Mouse (Mus musculus): Measurements from ENCODE around the gene Mbnl2. TPM values are rescaled to one million over a fixed set of nuclear protein-coding genes. Genes with fewer than 3 reads are reported as not detected.
"Not testable (repeated sequence)": the region's sequence is repeated elsewhere in the genome, so short reads cannot be mapped to it uniquely, and the experiment has no call there.

Gene Mbnl2
- total and polyA plus RNA-seq, 3 experiments, result 5.6 to 8.6 TPM; not detected in 1

GRCm38 (mm10) chr14:120355742-120356440 lies 80.4 kb downstream of the Mbnl2 start:
- no peak for DNase-seq (ENCODE audit: low read depth, low spot score)
- no peaks in the 10 kb centered on the region for H3K9me3 ChIP-seq (replicated peaks; ENCODE audit: insufficient read depth, low read length)
- no peak overlapping the region for H3K9ac ChIP-seq (ENCODE audit: control insufficient read depth, low read depth, low read length, poor library complexity, severe bottlenecking)
- no peaks in the 10 kb centered on the region for H3K79me2 ChIP-seq (ENCODE audit: control insufficient read depth, insufficient read depth, low read length, poor library complexity)
- no peaks in the 10 kb centered on the region for H3K27me3 ChIP-seq (ENCODE audit: control insufficient read depth in 1 of 2, insufficient read depth in 2 of 2, low read length in 2 of 2)
- no peak overlapping the region for H3K27ac ChIP-seq (ENCODE audit: control insufficient read depth, low read depth, low read length)
- no peak overlapping the region for H3K4me3 ChIP-seq (ENCODE audit: control insufficient read depth in 1 of 2, insufficient read depth in 1 of 2, low read depth in 2 of 2, low read length in 2 of 2)
- TF ChIP-seq UBTF (IDR thresholded peaks at IDR 0.05; ENCODE audit: borderline replicate concordance, insufficient read depth, low read depth, low read length), result no peak
- TF ChIP-seq CHD2 (IDR thresholded peaks at IDR 0.05; ENCODE audit: low read length), result no peak
- TF ChIP-seq CTCF (IDR thresholded peaks at IDR 0.05 in 2 of 3, conservative IDR thresholded peaks at IDR 0.05 in 1 of 3; ENCODE audit: control insufficient read depth in 1 of 3, insufficient read depth in 1 of 3, low read depth in 2 of 3, low read length in 3 of 3, poor library complexity in 1 of 3, severe bottlenecking in 1 of 3), result no peak
- no peak for TF ChIP-seq E2F4 (IDR thresholded peaks at IDR 0.05; ENCODE audit: borderline replicate concordance, low read depth, low read length)
- no peak for TF ChIP-seq MAZ (IDR thresholded peaks at IDR 0.05; ENCODE audit: low read depth, low read length)
- no peak for TF ChIP-seq ZNF384 (IDR thresholded peaks at IDR 0.05; ENCODE audit: low read depth, low read length)
- TF ChIP-seq BHLHE40 (IDR thresholded peaks at IDR 0.05; ENCODE audit: borderline replicate concordance, low read depth, low read length), result no peak
- TF ChIP-seq ELF1 (IDR thresholded peaks at IDR 0.05; ENCODE audit: low read depth, low read length), result no peak
- H3K4me1 ChIP-seq (ENCODE audit: control insufficient read depth in 1 of 2, insufficient read depth in 2 of 2, low read length in 2 of 2), result no peaks in the 10 kb centered on the region
- no peaks in the 10 kb centered on the region for H3K36me3 ChIP-seq (ENCODE audit: control insufficient read depth in 1 of 2, insufficient read depth in 2 of 2, low read length in 2 of 2)

GRCm38 (mm10) chr14:120357321-120358070 lies 82.0 kb downstream of the Mbnl2 start:
- Histone ChIP-seq H3K4me3 (ENCODE audit: control insufficient read depth in 1 of 2, insufficient read depth in 1 of 2, low read depth in 2 of 2, low read length in 2 of 2) (no peak overlapping the region), H3K36me3 (ENCODE audit: control insufficient read depth in 1 of 2, insufficient read depth in 2 of 2, low read length in 2 of 2) (no peaks in the 10 kb centered on the region), H3K79me2 (ENCODE audit: control insufficient read depth, insufficient read depth, low read length, poor library complexity) (no peaks in the 10 kb centered on the region), H3K9me3 (replicated peaks; ENCODE audit: insufficient read depth, low read length) (no peaks in the 10 kb centered on the region), H3K27ac (ENCODE audit: control insufficient read depth, low read depth, low read length) (no peak overlapping the region), H3K4me1 (ENCODE audit: control insufficient read depth in 1 of 2, insufficient read depth in 2 of 2, low read length in 2 of 2) (no peaks in the 10 kb centered on the region), H3K27me3 (ENCODE audit: control insufficient read depth in 1 of 2, insufficient read depth in 2 of 2, low read length in 2 of 2) (no peaks in the 10 kb centered on the region), H3K9ac (ENCODE audit: control insufficient read depth, low read depth, low read length, poor library complexity, severe bottlenecking) (no peak overlapping the region)
- TF ChIP-seq ZMIZ1 (IDR thresholded peaks at IDR 0.05; ENCODE audit: low read depth, low read length) (no peak), EP300 (IDR thresholded peaks at IDR 0.05; ENCODE audit: low read depth in 1 of 2, low read length in 2 of 2) (no peak), ZNF384 (IDR thresholded peaks at IDR 0.05; ENCODE audit: low read depth, low read length) (no peak)
- no peak for DNase-seq (ENCODE audit: low read depth, low spot score)

GRCm38 (mm10) chr14:120359608-120360007 lies 84.1 kb downstream of the Mbnl2 start:
- H3K27ac ChIP-seq (ENCODE audit: control insufficient read depth, low read depth, low read length); H3K79me2 ChIP-seq (ENCODE audit: control insufficient read depth, insufficient read depth, low read length, poor library complexity); H3K9ac ChIP-seq (ENCODE audit: control insufficient read depth, low read depth, low read length, poor library complexity, severe bottlenecking); H3K4me1 ChIP-seq (ENCODE audit: control insufficient read depth in 1 of 2, insufficient read depth in 2 of 2, low read length in 2 of 2); H3K4me3 ChIP-seq (ENCODE audit: control insufficient read depth in 1 of 2, insufficient read depth in 1 of 2, low read depth in 2 of 2, low read length in 2 of 2); DNase-seq (ENCODE audit: low read depth, low spot score); H3K36me3 ChIP-seq (ENCODE audit: control insufficient read depth in 1 of 2, insufficient read depth in 2 of 2, low read length in 2 of 2); H3K27me3 ChIP-seq (ENCODE audit: control insufficient read depth in 1 of 2, insufficient read depth in 2 of 2, low read length in 2 of 2); H3K9me3 ChIP-seq (replicated peaks; ENCODE audit: insufficient read depth, low read length): not testable (repeated sequence)

Measured in MEL (cell line).